Mouse (Mus musculus) midbrain, embryonic 13.5 days (tissue): ENCODE data around the gene Tmem235. TPM values are rescaled to one million over a fixed set of nuclear protein-coding genes. Genes with fewer than 3 reads are reported as not detected.
A peak's percentile ranks its signal among the peaks of the same experiment; 100 is the strongest.
"Not testable (repeated sequence)": the region's sequence is repeated elsewhere in the genome, so short reads cannot be mapped to it uniquely, and the experiment has no call there.

Experiments
- ATAC-seq: fragments of 200-750 bp; cut with Nextera tagmentation; 2 replicates; pipeline ENCODE4 v1.8.0; 2017; ENCODE audit warnings: mild to moderate bottlenecking, moderate TSS enrichment, moderate library complexity
- H3K27ac ChIP-seq: fragments of 300-500 bp; sonication (generic); 2 replicates; pipeline ENCODE4 v1.5.1; 2015; ENCODE audit warnings: inconsistent platforms, mild to moderate bottlenecking, moderate library complexity
- H3K27me3 ChIP-seq: fragments of 300-500 bp; sonication (generic); 2 replicates; pipeline ENCODE4 v1.6.1; 2015; ENCODE audit warnings: mild to moderate bottlenecking, inconsistent platforms
- H3K36me3 ChIP-seq: fragments of 300-500 bp; sonication (generic); 2 replicates; pipeline ENCODE4 v1.6.1; 2015; ENCODE audit warnings: mild to moderate bottlenecking, inconsistent platforms
- H3K4me1 ChIP-seq: fragments of 300-500 bp; sonication (generic); replicated peaks from 2 replicates; pipeline ENCODE4 v1.6.1; 2015; ENCODE audit warnings: inconsistent platforms
- H3K4me2 ChIP-seq: fragments of 300-500 bp; sonication (generic); replicated peaks from 2 replicates; pipeline ENCODE4 v1.6.1; 2015; ENCODE audit warnings: moderate library complexity, mild to moderate bottlenecking, inconsistent platforms
- H3K4me3 ChIP-seq: fragments of 300-500 bp; sonication (generic); replicated peaks from 2 replicates; pipeline ENCODE4 v1.5.1; 2015; ENCODE audit warnings: mild to moderate bottlenecking, inconsistent platforms
- H3K9ac ChIP-seq: fragments of 300-500 bp; sonication (generic); replicated peaks from 2 replicates; pipeline ENCODE4 v1.6.1; 2015; ENCODE audit warnings: mild to moderate bottlenecking, inconsistent platforms
- H3K9me3 ChIP-seq: fragments of 300-500 bp; sonication (generic); 2 replicates; pipeline ENCODE4 v1.6.1; 2016; ENCODE audit warnings: mild to moderate bottlenecking, inconsistent platforms
- WGBS: fragments of 180-500 bp; shearing (Covaris S2); methylation state at CpG from one replicate; pipeline ENCODE4 v1.1.7; 2015; 5-methylcytosine and 5-hydroxymethylcytosine counted together
- polyA plus RNA-seq: library from polyadenylated mRNA; unstranded; fragments of >200 nt; fragmentation: Nextera tagmentation; extraction: Ambion mirVana; gene quantifications from 2 replicates; pipeline ENCODE4 v1.2.1, GENCODE M21; 2015

Gene Tmem235
- polyA plus RNA-seq, 1 experiment from 2014 or later, result not detected

DNA sequence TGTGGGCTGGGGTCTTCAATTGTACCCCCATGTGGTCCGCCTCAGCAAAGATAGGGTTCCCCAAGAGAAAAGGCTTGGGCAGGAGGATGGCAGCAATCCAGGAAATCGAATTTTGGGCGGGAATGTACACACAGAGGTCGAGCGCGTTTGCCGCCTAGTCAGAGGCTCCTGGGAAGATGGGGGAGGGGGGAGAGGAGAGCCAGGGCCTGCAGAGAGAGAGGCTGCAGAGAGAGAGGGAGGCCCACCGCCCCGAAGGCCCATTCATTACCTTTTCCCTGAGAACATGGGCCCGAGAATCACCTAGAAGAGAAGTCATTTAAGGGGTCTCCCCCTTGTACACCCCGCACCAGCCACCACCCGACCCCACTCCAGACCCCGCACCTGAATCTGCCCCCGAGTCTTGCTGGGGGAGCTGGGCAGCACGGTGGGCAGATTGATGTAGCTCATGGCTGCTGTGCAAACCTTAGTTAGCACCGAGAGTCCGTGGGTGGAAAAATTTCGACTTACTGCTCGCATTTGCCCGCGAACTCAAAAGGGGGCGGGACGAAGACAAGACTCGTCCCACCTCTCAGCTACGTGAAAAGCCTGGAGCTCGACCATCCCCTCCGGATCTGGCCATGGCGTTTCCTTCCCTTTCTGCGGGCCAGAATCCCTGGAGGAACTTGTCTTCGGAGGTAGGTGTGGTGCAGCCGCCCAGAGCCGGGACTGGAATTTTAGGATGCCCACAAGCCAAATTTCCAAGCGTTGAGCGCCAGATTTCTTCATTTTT, 35.0 kb upstream of the Tmem235 start, which contains the start of the genes Afmid and Tk1:
Gene Afmid, plus strand, starts transcription at position 592 of the 769 bp plus-strand sequence.
Gene Tk1, minus strand, starts transcription at position 760 of the 769 bp plus-strand sequence.
- Histone ChIP-seq H3K9me3 (no peaks in the 10 kb centered on the region), H3K9ac (peak within 1 kb of the TSS; percentile 71), H3K4me1 (peaks cover 51% of the 10 kb centered on the region), H3K4me3 (peak within 1 kb of the TSS; percentile 47), H3K4me2 (peak within 1 kb of the TSS; percentile 84), H3K27ac (peak within 1 kb of the TSS; percentile 74), H3K27me3 (no peaks in the 10 kb centered on the region), H3K36me3 (0 out of 2 replicates have a peak, but pooled peaks cover 13% of the 10 kb centered on the region)
- under 1% methylated on average over 34 of the region's 34 CpGs for WGBS
- ATAC-seq, result peak; percentile 59

DNA sequence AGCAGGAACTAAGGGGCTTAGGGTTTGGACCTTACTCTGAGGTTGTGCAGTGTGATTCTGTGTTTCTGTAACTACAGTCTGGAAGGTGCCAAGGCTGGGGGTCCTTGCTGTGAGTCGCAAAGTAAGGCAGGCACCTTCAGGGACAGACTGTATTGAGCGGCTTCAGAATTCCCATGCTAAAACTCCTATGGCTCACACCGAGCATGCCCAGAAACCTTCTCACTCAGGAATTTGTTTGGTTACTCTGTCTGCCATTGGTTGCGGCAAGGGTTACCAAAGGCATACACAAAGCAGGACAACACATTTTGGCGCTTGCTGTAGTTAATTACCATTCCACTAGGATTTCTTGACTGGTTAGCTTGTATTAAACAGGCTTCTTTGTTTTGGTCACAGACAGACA, 34.4 kb upstream of the Tmem235 start:
- WGBS, result 13% methylated on average over 5 of the region's 5 CpGs
- ATAC-seq, result no peak
- H3K4me1 ChIP-seq, result peaks cover 51% of the 10 kb centered on the region

DNA sequence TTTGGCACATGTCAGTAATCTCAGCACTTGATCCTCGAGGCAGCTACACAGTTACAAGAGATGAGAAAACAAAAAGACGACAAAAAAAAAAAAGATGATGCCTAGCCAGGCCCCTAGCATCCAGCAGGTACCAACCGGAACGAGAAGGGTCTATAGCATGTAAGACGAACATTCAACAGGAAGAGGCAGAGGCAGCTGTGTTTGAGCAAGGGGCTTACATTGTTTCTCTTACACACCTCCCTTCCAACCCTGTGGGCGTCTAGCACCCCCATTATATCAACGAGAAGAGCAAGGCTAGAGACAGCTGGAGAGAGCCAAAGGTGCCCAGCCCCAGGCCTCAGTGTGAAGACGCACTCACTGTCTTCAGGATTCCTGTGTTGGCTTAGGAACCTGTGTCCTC, 33.6 kb upstream of the Tmem235 start:
- H3K4me2 ChIP-seq, result no peak overlapping the region
- no peak overlapping the region for H3K9ac ChIP-seq
- 0 out of 2 replicates have a peak, but pooled peaks cover 9% of the 10 kb centered on the region for H3K36me3 ChIP-seq
- H3K4me3 ChIP-seq, result no peak overlapping the region
- 77% methylated on average over 8 of the region's 8 CpGs for WGBS
- H3K27ac ChIP-seq, result no peak overlapping the region
- peaks cover 54% of the 10 kb centered on the region for H3K4me1 ChIP-seq
- H3K9me3 ChIP-seq, result no peaks in the 10 kb centered on the region
- no peak for ATAC-seq
- no peaks in the 10 kb centered on the region for H3K27me3 ChIP-seq

More for the DNA sequence above, 34.4 kb upstream of the Tmem235 start:
- Histone ChIP-seq H3K27me3 (no peaks in the 10 kb centered on the region), H3K9me3 (no peaks in the 10 kb centered on the region), H3K9ac (peak overlapping the region; percentile 71), H3K4me2 (peak overlapping the region; percentile 84), H3K36me3 (0 out of 2 replicates have a peak, but pooled peaks cover 13% of the 10 kb centered on the region), H3K27ac (peak overlapping the region; percentile 74), H3K4me3 (peak overlapping the region; percentile 47)

DNA sequence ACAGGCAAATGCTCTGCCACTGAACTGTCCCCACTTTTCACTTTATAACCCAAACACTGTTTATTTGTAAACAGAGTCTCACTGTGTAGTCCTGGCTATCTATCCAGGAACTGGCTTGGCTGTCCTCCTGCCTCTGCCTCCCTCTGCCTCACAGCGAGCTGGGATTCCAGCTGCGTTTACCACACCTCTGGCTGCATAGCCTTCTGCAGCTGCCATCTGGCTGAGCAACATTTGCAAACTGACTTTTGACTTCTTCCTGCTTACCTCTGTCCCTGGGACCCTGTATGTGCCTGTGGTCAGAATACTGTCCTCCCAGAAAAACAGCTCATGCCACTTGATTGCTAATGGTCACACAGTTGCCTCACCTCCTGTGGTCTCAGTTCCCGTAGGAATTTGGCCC, 33.2 kb upstream of the Tmem235 start:
- no peak for ATAC-seq
- H3K4me1 ChIP-seq, result peaks cover 59% of the 10 kb centered on the region
- H3K4me2 ChIP-seq, result no peak overlapping the region
- no peaks in the 10 kb centered on the region for H3K9me3 ChIP-seq
- H3K9ac ChIP-seq, result no peak overlapping the region
- 81% methylated on average over 3 of the region's 3 CpGs for WGBS
- no peaks in the 10 kb centered on the region for H3K27me3 ChIP-seq
- H3K27ac ChIP-seq, result no peak overlapping the region
- no peak overlapping the region for H3K4me3 ChIP-seq
- 0 out of 2 replicates have a peak, but pooled peaks cover 6% of the 10 kb centered on the region for H3K36me3 ChIP-seq

DNA sequence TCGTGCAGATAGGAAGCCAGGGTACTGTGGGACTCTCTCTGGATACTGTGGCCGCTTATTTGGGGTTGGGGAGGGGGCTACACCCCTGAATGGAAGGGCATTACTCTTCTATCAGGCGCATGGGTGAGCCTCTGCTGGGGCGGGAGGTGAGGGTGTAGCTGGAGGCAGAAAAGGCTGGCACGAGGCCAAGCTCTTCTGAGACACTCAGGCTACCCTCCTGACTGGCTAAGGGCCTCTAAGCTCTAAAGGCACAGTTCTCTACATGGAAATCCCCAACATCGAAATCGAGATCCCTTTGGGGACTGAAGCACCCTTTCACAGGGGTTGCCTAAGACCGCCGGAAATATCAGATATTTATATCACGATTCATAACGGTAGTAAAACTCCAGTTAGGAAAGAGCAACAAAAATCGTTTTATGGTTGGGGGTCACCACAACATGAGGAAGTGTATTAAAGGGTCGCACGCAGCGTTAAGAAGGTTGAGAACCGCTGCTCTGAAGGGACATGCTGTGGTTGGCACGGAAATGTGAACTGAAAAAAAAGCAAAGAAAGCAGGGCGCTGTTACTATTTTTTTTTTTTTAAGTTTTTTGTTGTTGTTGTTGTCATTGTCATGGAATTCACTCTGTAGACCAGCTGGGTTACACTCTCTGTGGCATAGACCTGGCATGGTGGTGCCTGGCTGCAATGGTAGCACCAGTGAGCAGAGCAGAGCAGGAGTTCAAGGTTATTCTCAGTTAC, 32.2 kb upstream of the Tmem235 start:
- H3K9ac ChIP-seq, result 0 out of 2 replicates have a peak overlapping the region, but pooled peaks have one; percentile 16
- H3K9me3 ChIP-seq, result no peaks in the 10 kb centered on the region
- no peak for ATAC-seq
- H3K36me3 ChIP-seq, result no peaks in the 10 kb centered on the region
- H3K27ac ChIP-seq, result peak overlapping the region; percentile 39; the same call in 1 of the 2 replicates
- WGBS, result 83% methylated on average over 18 of the region's 18 CpGs
- H3K4me3 ChIP-seq, result no peak overlapping the region
- no peak overlapping the region for H3K4me2 ChIP-seq
- no peaks in the 10 kb centered on the region for H3K27me3 ChIP-seq
- H3K4me1 ChIP-seq, result peaks cover 62% of the 10 kb centered on the region

DNA sequence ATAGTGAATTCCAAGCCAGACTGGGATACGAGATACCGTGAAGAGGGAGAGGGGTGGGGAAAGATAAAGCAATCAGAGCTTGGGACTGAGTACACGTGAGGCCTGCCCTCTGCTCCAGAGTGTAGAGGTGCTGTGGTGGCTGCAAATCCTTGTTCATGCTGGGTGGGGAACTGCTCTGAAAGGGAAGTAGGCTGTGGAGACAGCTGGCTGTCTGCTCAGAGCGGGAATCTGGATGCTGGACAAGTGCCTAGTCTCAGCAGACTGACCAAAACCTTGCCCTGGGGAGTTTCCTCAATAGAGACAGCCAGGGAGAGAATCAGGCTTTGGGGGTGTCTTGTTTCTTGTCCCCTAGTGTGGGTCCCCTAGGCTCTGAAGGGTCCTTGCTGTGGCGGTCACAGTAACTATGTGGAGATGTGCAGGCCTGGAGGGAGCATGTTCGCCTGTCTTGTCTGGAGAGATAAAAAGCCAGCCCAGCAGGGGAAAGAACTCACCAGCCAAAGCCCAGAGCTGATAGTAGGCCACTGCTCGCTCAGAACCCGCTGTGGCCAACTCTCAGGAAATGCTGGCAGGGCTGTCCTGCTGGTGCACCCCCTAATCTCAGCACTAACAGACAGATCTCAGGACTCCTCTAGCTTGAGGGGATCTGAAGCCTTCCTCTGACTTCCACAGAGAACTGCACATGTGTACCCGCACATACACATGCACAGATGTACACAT, 31.5 kb upstream of the Tmem235 start:
- Histone ChIP-seq H3K4me1 (peaks cover 60% of the 10 kb centered on the region), H3K27ac (peak overlapping the region; percentile 39; the same call in 1 of the 2 replicates), H3K4me3 (no peak overlapping the region), H3K36me3 (no peaks in the 10 kb centered on the region), H3K9me3 (no peaks in the 10 kb centered on the region), H3K27me3 (no peaks in the 10 kb centered on the region), H3K9ac (no peak overlapping the region), H3K4me2 (no peak overlapping the region)
- ATAC-seq, result no peak
- WGBS, result 50% methylated on average over 9 of the region's 9 CpGs

DNA sequence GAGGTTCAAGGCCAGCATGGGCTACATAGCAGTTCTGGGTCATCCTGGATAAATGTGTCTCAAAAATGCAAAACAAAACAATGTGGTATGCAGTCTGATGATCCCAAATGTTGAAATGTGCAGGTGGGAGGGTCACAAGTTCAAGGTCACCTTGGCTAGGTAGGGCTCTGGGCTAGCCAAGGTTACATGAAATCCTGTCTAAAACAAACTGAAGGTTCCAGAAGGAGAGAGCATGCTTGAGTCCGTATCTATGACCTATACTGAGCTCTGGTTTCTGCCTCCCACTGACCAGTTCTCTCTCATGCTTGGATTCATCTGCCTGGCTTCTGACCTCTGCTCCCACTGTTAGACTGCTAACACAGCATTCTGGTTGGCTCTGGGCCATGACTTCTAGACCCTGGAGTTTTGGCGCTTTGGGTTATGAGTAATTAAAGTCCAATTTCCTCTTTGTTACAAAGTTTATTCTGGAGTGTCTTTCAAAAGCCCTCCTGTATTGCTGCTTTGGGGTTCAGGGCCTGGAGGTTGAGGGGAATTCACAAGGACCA, 30.8 kb upstream of the Tmem235 start:
- Histone ChIP-seq H3K36me3 (no peaks in the 10 kb centered on the region), H3K27ac (no peak overlapping the region), H3K27me3 (no peaks in the 10 kb centered on the region), H3K4me2 (no peak overlapping the region), H3K4me3 (no peak overlapping the region), H3K9me3 (no peaks in the 10 kb centered on the region), H3K4me1 (peaks cover 54% of the 10 kb centered on the region), H3K9ac (no peak overlapping the region)
- ATAC-seq, result no peak
- WGBS, result 93% methylated on average over 2 of the region's 2 CpGs

DNA sequence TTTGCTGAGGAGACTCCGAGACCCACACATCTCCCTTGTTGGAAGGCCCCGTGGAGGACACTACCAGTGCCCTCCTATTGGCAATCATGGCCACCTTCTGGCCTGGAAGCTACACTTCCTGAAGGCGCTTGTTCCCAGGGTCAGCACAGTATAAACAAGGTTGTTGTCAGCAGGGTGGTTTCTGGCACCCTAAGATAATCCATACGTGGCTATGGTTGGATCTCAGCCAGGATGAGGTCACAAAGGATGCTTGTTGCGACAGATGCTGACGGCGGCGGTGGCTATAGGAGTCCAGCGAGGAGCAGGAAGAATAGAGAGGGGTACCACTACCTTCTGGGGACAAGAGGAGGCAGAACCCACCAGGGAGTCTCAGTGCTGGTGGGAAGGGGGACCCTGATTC, 30.2 kb upstream of the Tmem235 start:
- Histone ChIP-seq H3K27me3 (no peaks in the 10 kb centered on the region), H3K27ac (no peak overlapping the region), H3K4me3 (no peak overlapping the region), H3K36me3 (no peaks in the 10 kb centered on the region), H3K4me1 (peaks cover 47% of the 10 kb centered on the region), H3K9ac (no peak overlapping the region), H3K4me2 (no peak overlapping the region), H3K9me3 (no peaks in the 10 kb centered on the region)
- ATAC-seq, result no peak
- WGBS, result 84% methylated on average over 9 of the region's 9 CpGs

DNA sequence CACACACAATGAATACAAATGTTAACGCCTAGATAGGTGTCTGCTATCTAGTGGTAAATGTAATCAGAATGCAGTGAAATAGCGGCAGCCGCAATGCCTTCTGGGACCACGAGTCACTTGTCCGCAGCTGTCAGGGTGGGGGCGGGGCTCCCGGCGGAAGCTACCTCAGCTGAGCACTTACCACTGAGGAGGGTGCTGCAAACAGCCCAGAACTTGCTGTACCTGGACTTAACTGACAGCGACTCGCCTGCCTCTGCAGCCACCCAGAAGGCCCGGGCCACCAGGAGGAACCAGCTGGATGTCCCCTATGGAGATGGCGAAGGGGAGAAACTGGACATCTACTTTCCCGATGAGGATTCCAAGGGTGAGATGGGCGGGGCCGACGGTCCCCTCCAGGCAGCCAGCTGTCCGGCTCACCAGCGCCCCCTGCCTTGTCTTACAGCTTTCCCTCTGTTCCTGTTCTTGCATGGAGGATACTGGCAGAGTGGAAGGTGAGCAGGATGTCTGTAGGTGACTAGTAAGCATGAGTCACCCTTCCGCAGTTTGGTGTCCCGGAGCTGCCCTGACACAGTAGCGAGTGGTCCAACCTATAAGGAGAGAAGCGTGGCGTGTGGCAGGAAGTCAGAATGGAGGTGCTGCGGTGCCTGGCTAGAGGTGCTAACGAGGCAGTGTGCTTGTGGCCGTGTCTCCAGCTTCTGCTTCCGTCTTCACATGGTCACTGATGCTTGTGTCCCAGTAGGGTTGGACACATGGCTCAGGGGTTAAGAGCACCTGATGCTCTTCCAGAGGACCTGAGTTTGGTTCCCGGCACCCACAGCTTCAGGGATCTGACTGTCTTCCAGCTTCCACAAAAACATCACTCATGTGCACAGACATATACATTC, 28.2 kb upstream of the Tmem235 start:
- Histone ChIP-seq H3K4me3 (peak overlapping the region; percentile 36), H3K9me3 (no peaks in the 10 kb centered on the region), H3K4me2 (peak overlapping the region; percentile 56), H3K36me3 (no peaks in the 10 kb centered on the region), H3K9ac (0 out of 2 replicates have a peak overlapping the region, but pooled peaks have one; percentile 29), H3K4me1 (peaks cover 32% of the 10 kb centered on the region), H3K27me3 (no peaks in the 10 kb centered on the region), H3K27ac (no peak overlapping the region; the same call in 1 of the 2 replicates)
- WGBS, result 18% methylated on average over 28 of the region's 28 CpGs
- peak; percentile 84 for ATAC-seq

DNA sequence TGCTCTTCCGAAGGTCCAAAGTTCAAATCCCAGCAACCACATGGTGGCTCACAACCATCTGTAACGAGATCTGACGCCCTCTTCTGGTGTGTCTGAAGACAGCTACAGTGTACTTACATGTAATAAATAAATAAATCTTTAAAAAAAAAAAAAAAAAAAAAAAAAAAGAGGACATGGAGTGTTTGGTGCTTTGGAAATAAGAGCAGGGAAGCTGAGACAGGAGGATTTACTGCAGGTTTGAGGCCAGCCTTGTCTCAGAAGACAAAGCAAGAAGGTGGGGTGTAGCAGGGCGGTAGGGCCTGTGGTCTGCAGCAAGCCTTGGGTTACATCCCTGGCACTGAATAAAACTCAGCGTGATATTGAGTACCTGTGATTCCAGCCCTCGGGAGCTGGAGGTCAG, 27.0 kb upstream of the Tmem235 start:
- H3K4me3 ChIP-seq, H3K36me3 ChIP-seq, ATAC-seq, H3K27ac ChIP-seq, H3K27me3 ChIP-seq, H3K9ac ChIP-seq, H3K4me2 ChIP-seq, H3K9me3 ChIP-seq: not testable (repeated sequence)
- 89% methylated on average over 5 of the region's 6 CpGs for WGBS
- peaks cover 21% of the 10 kb centered on the region for H3K4me1 ChIP-seq

DNA sequence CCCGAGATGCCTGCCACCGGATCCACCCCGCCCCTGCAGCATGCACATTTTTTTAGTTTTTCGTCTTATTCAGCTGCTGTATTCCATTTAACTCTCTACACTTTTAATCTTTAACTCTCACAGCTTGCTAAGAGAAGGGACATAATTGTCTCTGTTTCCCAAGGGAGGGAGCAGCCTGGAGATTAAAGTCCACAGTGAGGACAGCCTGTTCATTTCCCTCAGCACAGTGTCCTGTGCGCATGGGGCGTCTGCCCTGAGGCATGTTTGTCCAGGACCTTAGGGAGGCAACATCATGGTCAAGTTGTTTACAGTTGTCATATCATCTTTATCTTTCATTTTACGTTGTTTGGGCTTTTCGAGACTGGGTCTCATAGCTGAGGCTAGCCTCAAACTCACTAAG, 26.5 kb upstream of the Tmem235 start:
- no peak overlapping the region for H3K4me2 ChIP-seq
- no peaks in the 10 kb centered on the region for H3K36me3 ChIP-seq
- peaks cover 15% of the 10 kb centered on the region for H3K4me1 ChIP-seq
- ATAC-seq, result no peak
- H3K9ac ChIP-seq, result no peak overlapping the region
- WGBS, result 94% methylated on average over 8 of the region's 8 CpGs
- H3K9me3 ChIP-seq, result no peaks in the 10 kb centered on the region
- no peak overlapping the region for H3K27ac ChIP-seq
- no peak overlapping the region for H3K4me3 ChIP-seq
- H3K27me3 ChIP-seq, result no peaks in the 10 kb centered on the region
